Mouse (Mus musculus) skeletal muscle tissue, postnatal 0 days (tissue): ENCODE data around the gene Slitrk4. TPM values are rescaled to one million over a fixed set of nuclear protein-coding genes. Genes with fewer than 3 reads are reported as not detected.

ENCODE experiments used
- polyA plus RNA-seq: library from polyadenylated mRNA; unstranded; fragments of >200 nt; fragmentation: Nextera tagmentation; extraction: Ambion mirVana; gene quantifications from 2 replicates; pipeline ENCODE4 v1.2.1, GENCODE M21; 2015

The Slitrk4 gene
- polyA plus RNA-seq, result 3.4 and 4.5 TPM in 2 replicates

GRCm38 (mm10) chrX:64276290-64277125 lies at the start of gene Slitrk4:
TSS of gene Slitrk4 (minus strand) at chrX:64276996.

Other genes starting within 250 kb of the Slitrk4 start
- gene Gm6760, start 124.8 kb downstream of the Slitrk4 start, polyA plus RNA-seq, result not detected in 2 replicates
- not detected in 2 replicates for gene 3830417A13Rik, start 103.4 kb downstream of the Slitrk4 start, polyA plus RNA-seq